9 mouse cellular contexts compared by ENCODE assay signal in genomic region chrX:82948630-82949029, GRCm38 (mm10). TPM values are rescaled to one million over a fixed set of nuclear protein-coding genes. Genes with fewer than 3 reads are reported as not detected.
DNase-seq lines count a peak whose midpoint lies in the region; ATAC-seq and TF ChIP-seq lines count a peak whose summit lies in the region.
"Had no signal": no experiment of that assay in that cellular context is flagged by ENCODE, and none has a peak within 500 bp of the region (broad histone marks: within the 10 kb centered on the region; RNA-seq: fewer than 3 reads in every experiment).

TSS of gene Dmd (plus strand) at chrX:82948870.

- no peaks in the 10 kb centered on the region for H3K4me1 ChIP-seq in forebrain, embryonic 15.5 days
- no peaks in the 10 kb centered on the region for H3K4me1 ChIP-seq in limb, embryonic 14.5 days (ENCODE audit: control insufficient read depth, insufficient read depth, low read length)
- H3K4me1 ChIP-seq in liver, postnatal 0 days (ENCODE audit: insufficient read depth), result no peaks in the 10 kb centered on the region

- DNase-seq in layer of hippocampus, adult 8-10 months (ENCODE audit: low spot score in 2 of 2), result no peak
- no peak for DNase-seq in layer of hippocampus, adult 11-12 months (ENCODE audit: low spot score)
- peak; percentile 4 to 7 for DNase-seq in heart, postnatal 36 days
- no peak for DNase-seq in limb, embryonic 14.5 days (ENCODE audit: low spot score)
- no peak for DNase-seq in liver, postnatal 0 days
- no peak for DNase-seq in right cerebral cortex, postnatal 14 days
- no peak for DNase-seq in cerebellum, postnatal 14 days

- no peak for TF ChIP-seq CTCF in liver, postnatal 0 days (IDR thresholded peaks at IDR 0.05; ENCODE audit: low read depth)

- no peak within 1 kb of the TSS for H3K9ac ChIP-seq in forebrain, embryonic 15.5 days (replicated peaks)
- no peak within 1 kb of the TSS for H3K9ac ChIP-seq in limb, embryonic 14.5 days (ENCODE audit: low read depth, low read length, severe bottlenecking)
- no peak within 1 kb of the TSS for H3K9ac ChIP-seq in liver, postnatal 0 days (replicated peaks)

- H3K4me3 ChIP-seq in forebrain, embryonic 15.5 days, result no peak within 1 kb of the TSS
- no peak within 1 kb of the TSS for H3K4me3 ChIP-seq in limb, embryonic 14.5 days (replicated peaks; ENCODE audit: low read length)
- no peak within 1 kb of the TSS for H3K4me3 ChIP-seq in liver, postnatal 0 days (ENCODE audit: low read depth, low read length)

- H3K36me3 ChIP-seq in forebrain, embryonic 15.5 days, result no peaks in the 10 kb centered on the region
- no peaks in the 10 kb centered on the region for H3K36me3 ChIP-seq in limb, embryonic 14.5 days (ENCODE audit: control insufficient read depth, insufficient read depth, low read length)
- no peaks in the 10 kb centered on the region for H3K36me3 ChIP-seq in liver, postnatal 0 days (replicated peaks; ENCODE audit: insufficient read depth, low read length)
- H3K36me3 ChIP-seq: G1E had no signal

- H3K27ac ChIP-seq in forebrain, embryonic 15.5 days (replicated peaks), result no peak within 1 kb of the TSS
- H3K27ac ChIP-seq in limb, embryonic 14.5 days (replicated peaks; ENCODE audit: low read depth, low read length), result no peak within 1 kb of the TSS
- no peak within 1 kb of the TSS for H3K27ac ChIP-seq in liver, postnatal 0 days (ENCODE audit: low read depth)

- ATAC-seq in forebrain, embryonic 15.5 days (replicated peaks), result no peak
- no peak for ATAC-seq in limb, embryonic 14.5 days (ENCODE audit: low FRiP score, low read depth)
- ATAC-seq in liver, postnatal 0 days, result no peak

- H3K4me2 ChIP-seq in forebrain, embryonic 15.5 days (replicated peaks), result no peak within 1 kb of the TSS
- no peak within 1 kb of the TSS for H3K4me2 ChIP-seq in limb, embryonic 14.5 days (replicated peaks; ENCODE audit: low read depth, low read length, severe bottlenecking)
- no peak within 1 kb of the TSS for H3K4me2 ChIP-seq in liver, postnatal 0 days (ENCODE audit: low read depth, low read length)

- no peak for TF ChIP-seq POLR2A in limb, embryonic 14.5 days (IDR thresholded peaks at IDR 0.05; ENCODE audit: borderline replicate concordance, extremely low read depth, insufficient read depth, insufficient read length)

- WGBS in forebrain, embryonic 15.5 days, result 67% methylated on average over 3 of the region's 3 CpGs
- 49% methylated on average over 3 of the region's 3 CpGs for WGBS in limb, embryonic 14.5 days
- 63% methylated on average over 3 of the region's 3 CpGs for WGBS in liver, postnatal 0 days (ENCODE audit: insufficient replicate concordance)

- no peaks in the 10 kb centered on the region for H3K9me3 ChIP-seq in forebrain, embryonic 15.5 days
- no peaks in the 10 kb centered on the region for H3K9me3 ChIP-seq in limb, embryonic 14.5 days (ENCODE audit: control insufficient read depth, low read length)
- no peaks in the 10 kb centered on the region for H3K9me3 ChIP-seq in liver, postnatal 0 days (ENCODE audit: low read length)
- H3K9me3 ChIP-seq: G1E had no signal

- no peak for TF ChIP-seq EP300 in liver, postnatal 0 days (IDR thresholded peaks at IDR 0.05; ENCODE audit: low read depth)

- H3K27me3 ChIP-seq in forebrain, embryonic 15.5 days, result no peaks in the 10 kb centered on the region
- no peaks in the 10 kb centered on the region for H3K27me3 ChIP-seq in limb, embryonic 14.5 days (ENCODE audit: control insufficient read depth, insufficient read depth, low read length)
- no peaks in the 10 kb centered on the region for H3K27me3 ChIP-seq in liver, postnatal 0 days (ENCODE audit: insufficient read depth, low read length)

- intact Hi-C loops in heart, postnatal 36 days (cut with DNase I), result no loop called here

RNA-seq across cellular contexts. Expression of gene Dmd, which starts in this region (rescaled TPM):
- total RNA-seq in layer of hippocampus, adult 8-10 months (2022), result 10 to 100 TPM; 63.7 to 80.7 (median 66.4) TPM
- polyA plus RNA-seq in forebrain, embryonic 15.5 days (2015; fragmentation: Nextera tagmentation; extraction: Ambion mirVana), result 27.8 and 29.2 TPM in 2 replicates
- 100 to 1,000 TPM in 1 of 2 experiments, 10 to 100 TPM in 1; 90.4 to 101 TPM for total RNA-seq in heart, postnatal 36 days (2021)
- polyA plus RNA-seq in limb, embryonic 14.5 days (2012; rRNA removed), result 16.6 and 17.8 TPM in 2 replicates
- 23.0 and 24.4 TPM in 2 replicates for polyA plus RNA-seq in limb, embryonic 14.5 days (2014; fragmentation: Nextera tagmentation; extraction: Ambion mirVana)
- polyA plus RNA-seq in liver, postnatal 0 days (2015; fragmentation: Nextera tagmentation; extraction: Ambion mirVana), result 8.2 and 9.4 TPM in 2 replicates
- polyA plus RNA-seq: G1E had no signal

Comparison
In these comparisons a context has a peak if more than half of its experiments do, and no peak if none do; other contexts are left out.
1. DNase-seq: peak in heart, postnatal 36 days (2 of 2); none in layer of hippocampus, adult 8-10 months (0 of 2), layer of hippocampus, adult 11-12 months (single experiment), limb, embryonic 14.5 days (single experiment), liver, postnatal 0 days (single experiment), right cerebral cortex, postnatal 14 days (single experiment) and cerebellum, postnatal 14 days (0 of 2).